Mouse (Mus musculus): Measurements from ENCODE around the gene Fbxl15.

Gene Fbxl15

GRCm38 (mm10) chr19:46322996-46323572, 4.9 kb upstream of the Fbxl15 start:
- no peak for DNase-seq (ENCODE audit: low read depth, low spot score)

- DNase-seq (ENCODE audit: low read depth, low spot score) = no peak
Measured at GRCm38 (mm10) chr19:46323716-46324115, 4.3 kb upstream of the Fbxl15 start.

DNA sequence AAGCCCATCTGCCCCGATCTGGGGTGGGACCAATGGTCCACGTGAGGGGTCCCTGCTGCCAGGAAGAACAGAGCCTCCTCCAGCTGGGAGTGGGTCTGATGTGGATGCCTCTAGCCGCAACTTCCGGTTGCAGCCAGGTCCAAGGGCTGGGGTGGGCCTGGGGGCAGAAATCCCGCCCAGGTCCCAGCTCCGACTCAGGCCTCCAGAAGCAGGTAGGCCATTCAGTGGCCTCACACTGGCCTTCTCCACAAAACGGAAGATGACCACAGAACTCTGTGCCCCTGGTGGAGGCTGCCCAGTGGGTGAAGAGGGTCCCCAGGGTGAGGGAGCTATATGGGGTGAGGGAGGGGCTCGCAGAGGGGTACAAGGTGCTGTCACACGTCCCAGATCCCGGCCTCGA, 3.6 kb upstream of the Fbxl15 start:
- DNase-seq (ENCODE audit: low read depth, low spot score) = no peak

DNA sequence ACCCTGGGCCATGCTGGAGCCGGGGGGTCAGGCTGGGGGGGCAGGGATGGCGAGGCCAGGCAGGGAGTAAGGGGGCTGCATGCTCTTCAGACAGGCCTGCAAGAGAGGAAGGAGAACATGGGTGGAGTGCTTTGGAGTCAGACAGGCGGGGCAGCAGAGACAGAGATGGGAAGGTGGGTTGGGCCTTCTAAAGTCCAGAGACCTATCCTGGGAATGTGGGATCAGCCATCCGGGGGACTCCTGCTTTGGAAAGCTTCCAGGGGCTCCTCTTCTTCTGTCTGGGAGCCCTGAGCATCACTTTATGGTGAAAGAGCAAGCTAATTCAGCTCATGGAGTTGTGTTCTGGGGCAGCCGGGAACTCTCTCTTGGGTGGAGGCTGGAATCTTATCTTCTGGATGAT, 3.1 kb upstream of the Fbxl15 start:
- no peak for DNase-seq (ENCODE audit: low read depth, low spot score)

DNA sequence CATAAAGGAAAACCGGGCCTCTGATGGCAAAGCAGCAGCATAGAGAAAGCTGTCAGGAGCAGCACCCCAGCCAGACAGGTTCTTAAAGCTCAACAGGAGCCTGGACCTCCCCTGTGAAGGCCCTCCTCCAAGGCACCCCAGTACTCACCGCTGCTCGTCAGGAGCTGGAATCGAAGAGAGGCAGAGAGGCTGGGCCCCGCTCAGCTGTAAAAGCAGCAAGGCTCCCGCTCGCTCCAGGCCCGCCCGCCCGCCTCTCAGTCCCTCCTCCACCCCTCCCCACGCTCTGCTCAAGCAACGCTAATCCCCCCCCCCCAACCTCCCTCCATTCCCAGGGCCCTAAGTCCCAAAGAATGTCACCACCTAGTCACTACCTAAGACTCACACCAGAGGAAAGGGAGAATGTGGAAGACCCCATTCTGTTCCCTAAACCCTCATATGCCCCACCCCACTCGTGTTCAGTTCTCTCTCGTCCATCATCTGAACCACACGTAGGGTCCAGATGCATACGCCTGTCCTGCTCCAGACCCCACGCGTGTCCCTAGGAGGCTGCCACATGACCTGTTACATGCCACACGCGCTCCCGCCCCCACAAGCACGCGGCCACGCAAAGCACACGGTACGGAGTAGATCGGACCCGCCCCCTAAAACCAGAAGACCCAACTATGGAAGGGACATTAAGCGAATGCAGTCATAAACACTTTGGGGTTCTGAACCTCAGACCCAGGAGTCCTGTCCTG, 1.8 kb upstream of the Fbxl15 start:
- no peak for DNase-seq (ENCODE audit: low read depth, low spot score)

GRCm38 (mm10) chr19:46326756-46327305, 1.2 kb upstream of the Fbxl15 start, which contains the start of gene Psd:
Gene Psd, minus strand, starts transcription at chr19:46327156.
- no peak for DNase-seq (ENCODE audit: low read depth, low spot score)

GRCm38 (mm10) chr19:46327531-46328064, 386 bp upstream of the Fbxl15 start:
- no peak for DNase-seq (ENCODE audit: low read depth, low spot score)

DNA sequence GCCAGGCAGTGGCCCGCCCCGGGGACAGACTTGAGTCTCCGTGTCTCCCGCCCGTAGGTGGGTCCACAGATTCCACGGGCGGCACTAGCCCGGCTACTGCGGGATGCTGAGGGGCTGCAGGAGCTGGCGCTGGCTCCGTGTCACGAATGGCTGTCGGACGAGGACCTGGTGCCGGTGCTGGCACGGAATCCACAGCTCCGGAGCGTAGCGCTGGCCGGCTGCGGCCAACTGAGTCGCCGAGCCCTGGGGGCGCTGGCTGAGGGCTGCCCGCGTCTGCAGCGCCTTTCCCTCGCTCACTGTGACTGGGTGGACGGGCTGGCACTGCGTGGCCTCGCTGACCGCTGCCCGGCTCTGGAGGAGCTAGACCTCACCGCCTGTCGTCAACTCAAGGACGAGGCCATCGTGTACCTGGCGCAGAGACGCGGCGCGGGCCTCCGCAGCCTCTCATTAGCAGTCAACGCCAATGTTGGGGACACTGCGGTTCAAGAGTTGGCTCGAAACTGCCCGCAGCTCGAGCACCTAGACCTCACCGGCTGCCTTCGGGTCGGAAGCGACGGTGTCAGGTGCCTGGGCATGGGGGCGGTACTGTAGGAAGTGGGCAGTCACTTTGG, 1.2 kb downstream of the Fbxl15 start:
- DNase-seq (ENCODE audit: low read depth, low spot score) = no peak

DNA sequence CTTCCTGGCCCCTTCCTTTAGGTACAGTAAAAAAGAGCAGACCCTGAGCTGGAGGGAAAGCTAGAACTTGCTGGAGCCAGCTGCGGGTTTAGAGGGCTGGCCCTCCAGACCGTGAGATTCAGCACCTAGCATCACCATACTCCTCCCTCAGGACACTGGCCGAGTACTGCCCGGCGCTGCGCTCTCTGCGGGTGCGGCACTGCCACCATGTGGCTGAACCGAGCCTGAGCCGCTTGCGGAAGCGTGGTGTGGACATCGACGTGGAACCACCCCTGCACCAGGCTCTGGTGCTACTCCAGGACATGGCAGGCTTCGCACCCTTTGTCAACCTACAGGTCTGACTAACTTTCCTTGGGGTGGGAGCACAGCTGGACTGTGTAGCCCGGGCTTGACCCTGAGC, 2.0 kb downstream of the Fbxl15 start:
- DNase-seq (ENCODE audit: low read depth, low spot score) = peak; percentile 74

DNA sequence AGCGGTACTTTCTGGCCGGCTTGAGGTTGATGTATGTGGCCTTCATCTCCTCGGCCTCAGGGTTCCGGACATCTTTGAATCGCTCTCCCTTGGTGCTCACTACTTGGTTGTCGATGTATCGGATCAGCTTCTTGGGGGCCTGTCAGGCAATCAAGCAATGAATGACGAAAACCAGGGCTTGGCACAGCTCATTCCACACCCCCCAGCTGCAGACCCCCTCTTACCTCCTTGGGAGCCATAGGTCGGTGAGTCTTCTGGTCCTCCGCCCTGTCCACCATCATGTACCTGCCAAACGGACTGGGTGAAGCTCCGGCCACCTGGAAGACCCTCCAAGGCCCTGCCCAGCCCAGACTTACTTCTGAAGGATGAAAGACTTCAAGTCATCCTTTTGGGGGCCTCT, 2.7 kb downstream of the Fbxl15 start:
- no peak for DNase-seq (ENCODE audit: low read depth, low spot score)

- no peak for DNase-seq (ENCODE audit: low read depth, low spot score)
Measured at GRCm38 (mm10) chr19:46331326-46331725, 3.3 kb downstream of the Fbxl15 start.

- no peak for DNase-seq (ENCODE audit: low read depth, low spot score)
Measured at GRCm38 (mm10) chr19:46331936-46332335, 4.0 kb downstream of the Fbxl15 start.

DNA sequence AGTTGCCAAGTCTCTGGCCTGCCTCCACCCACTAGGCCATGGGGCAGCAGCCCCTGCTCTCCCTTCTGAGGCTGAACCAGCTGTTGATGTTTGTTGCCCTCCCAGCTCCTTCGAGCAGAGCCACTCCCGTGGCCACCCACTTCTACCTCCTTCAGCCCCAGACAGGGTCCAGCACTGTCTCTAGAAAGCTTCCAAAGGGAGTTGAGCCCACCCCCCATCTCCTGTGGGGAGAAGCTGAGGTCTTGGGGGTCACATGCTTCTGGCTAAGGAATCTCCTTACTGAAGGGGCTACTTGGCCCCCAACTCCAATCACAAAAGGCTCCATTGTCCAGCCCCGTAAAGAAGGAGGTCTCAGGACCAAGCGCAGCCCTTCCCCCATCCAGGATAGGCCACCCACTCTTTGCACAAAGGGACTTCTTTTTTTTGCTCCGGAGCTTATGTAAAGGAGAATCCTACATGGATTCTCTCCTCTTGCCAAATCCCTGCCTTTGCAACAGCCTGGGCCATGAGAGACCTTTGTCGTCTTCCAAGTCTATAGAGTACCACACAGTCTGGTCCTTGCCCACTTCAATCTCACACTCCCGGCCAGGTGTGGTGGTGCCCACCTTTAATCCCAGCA, 4.8 kb downstream of the Fbxl15 start:
- DNase-seq (ENCODE audit: low read depth, low spot score) = no peak

DNA sequence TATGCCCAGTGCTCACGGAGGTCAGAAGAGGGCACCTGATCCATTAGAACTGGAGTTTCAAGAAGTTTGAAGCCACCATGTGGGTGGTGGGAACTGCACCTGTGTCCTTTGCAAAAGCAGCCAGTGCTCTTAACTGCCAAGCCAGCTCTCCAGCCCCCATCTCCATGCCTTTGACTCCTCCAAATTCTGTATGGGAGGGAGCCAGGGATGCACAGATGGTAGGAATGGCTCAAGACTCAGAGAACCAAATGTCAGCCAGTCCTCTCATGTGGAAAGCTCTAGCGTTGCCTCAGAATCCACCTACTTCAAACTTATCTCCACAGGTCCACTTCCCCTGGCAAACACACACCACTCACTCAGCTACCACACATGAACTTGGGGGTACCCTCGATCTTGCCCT, 5.9 kb downstream of the Fbxl15 start:
- DNase-seq (ENCODE audit: low read depth, low spot score) = no peak

DNA sequence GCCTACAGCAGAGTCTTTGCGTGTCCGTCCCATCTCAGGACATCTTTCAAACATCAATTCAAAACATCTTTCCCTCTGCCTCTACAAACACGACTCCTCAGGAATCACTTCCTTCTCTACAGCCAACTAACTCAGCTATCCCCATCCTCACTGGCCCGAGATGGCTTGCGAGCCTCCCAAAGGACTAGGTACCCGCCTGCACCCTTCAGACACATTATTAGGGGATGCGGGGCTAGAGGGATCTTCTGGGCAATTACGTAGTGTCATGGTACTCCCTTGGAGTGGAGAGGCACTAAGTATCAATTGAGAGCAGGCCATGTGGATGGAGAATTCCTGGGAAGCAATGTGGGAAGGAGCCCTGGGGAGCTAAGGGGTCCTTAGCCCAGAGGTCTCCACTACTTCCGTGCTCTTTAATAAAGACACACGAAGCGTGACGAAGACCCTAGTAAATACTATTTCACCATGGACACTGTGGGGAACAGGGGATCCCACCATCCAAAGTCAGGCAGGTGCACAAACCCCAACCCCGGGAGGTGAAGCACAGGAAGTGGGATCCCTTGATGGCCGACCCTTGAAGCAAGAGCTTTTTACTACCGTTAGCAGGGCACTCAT, 9.8 kb downstream of the Fbxl15 start:
- no peak for DNase-seq (ENCODE audit: low read depth, low spot score)

DNA sequence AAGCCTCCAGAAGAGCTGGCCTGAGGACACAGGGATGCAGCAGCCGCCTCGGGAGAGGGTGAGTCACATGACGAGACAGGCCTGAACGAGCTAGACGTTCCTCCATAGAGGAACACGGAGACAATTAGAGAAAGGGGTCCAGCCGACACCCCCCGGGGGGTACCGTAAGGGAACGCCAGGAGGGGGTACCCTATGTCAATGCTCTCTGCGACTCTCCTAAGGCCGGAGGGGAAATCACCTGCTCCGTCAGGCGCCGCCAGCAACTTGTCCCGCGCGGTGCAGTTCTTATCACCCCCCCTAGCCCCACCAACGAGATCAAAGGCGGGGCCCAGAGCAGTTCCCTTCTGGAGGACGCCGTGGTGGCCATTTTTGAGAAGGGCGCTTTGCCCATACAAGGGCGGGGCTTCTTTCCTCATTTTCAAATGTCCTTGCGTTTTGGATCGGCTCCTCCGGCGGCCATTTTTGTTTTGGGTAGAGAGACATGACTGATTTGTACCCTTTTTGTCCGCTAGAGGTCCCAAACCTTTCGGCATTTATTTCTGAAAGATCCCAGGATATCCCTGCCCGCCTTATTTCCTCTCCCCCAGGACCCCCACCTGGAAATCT, 10.4 kb downstream of the Fbxl15 start, which contains the start of gene Cuedc2:
TSS of gene Cuedc2 (minus strand) at position 372 of the 606 bp plus-strand sequence.
- peak; percentile 96 for DNase-seq (ENCODE audit: low read depth, low spot score)

DNA sequence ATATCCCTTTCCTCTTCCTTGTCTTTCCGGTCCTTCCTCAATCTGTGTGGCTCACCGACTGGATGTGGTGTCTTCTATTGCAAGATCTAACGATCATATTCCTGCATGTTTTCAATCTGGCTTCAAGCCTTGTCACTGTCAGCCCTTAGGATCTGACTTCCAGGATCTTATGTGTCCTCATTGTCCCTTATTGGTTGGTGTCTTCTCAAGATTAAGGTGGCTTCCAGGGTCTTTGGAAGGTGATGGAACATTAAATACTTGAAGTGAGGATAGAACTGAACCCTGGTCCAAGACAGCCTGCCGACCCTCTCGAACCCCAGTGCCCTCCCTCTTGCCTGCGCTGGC, 10.9 kb downstream of the Fbxl15 start:
- no peak for DNase-seq (ENCODE audit: low read depth, low spot score)

- no peak for DNase-seq (ENCODE audit: low read depth, low spot score)
Measured at GRCm38 (mm10) chr19:46339287-46339971, 11.4 kb downstream of the Fbxl15 start.

DNA sequence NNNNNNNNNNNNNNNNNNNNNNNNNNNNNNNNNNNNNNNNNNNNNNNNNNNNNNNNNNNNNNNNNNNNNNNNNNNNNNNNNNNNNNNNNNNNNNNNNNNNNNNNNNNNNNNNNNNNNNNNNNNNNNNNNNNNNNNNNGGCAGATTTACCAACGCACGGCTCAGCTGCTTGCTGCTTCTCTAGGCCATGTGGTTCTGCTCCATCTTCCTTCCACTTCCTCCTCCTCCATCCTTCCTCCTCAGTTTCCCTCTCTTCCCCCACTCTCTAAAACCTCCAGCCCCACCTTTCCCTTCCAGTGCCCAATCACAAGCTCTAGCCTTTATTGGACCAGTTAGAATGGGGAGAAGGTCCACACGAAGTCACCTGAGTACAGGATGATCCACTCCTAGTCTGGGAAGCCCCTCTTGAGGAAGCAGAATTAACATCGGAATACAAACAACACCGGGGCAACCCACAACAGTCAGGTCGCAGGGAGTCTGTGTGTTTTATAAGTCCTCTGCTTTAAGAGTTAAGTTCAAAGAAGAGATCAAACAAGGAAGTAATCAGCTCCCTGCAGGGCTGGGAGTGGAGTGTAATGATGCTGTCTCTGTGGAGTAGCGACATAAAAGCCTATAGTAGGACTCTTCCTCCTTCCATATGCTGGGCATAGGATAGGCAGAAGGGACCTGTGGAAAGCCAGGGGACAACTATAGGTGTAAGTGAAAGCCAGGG, 16.9 kb downstream of the Fbxl15 start:
- no peak for DNase-seq (ENCODE audit: low read depth, low spot score)

DNA sequence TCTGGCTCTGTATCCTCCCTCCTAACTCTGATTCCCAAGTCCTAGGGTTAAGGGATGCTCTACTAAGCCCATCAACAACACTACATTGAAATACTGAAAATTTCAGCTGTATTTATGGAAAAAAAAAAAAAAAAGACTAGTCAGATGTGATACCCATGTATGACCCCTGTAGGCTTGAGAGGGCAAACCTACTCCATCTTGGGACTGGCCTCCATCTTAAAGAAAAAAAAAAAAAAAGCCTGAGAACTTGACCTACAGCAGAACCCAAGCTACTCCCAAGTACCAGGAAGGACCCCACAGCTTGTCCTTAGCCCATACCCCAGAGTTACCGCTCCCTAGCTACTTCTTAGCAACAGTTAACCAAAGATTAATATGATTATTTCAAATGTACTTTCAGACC, 19.2 kb downstream of the Fbxl15 start:
- no peak for DNase-seq (ENCODE audit: low read depth, low spot score)
